Comparison of ENCODE assay signal across 14 mouse cellular contexts in genomic region chr2:129836921-129837320, GRCm38 (mm10).
"Had no signal": no experiment of that assay in that cellular context is flagged by ENCODE, and none has a peak within 500 bp of the region (broad histone marks: within the 10 kb centered on the region; RNA-seq: fewer than 3 reads in every experiment).

No protein-coding gene starts in this region.

- H3K4me2 ChIP-seq: liver, embryonic 11.5 days; liver, embryonic 15.5 days; neural tube, embryonic 15.5 days had no signal

- H3K36me3 ChIP-seq: liver, embryonic 15.5 days; neural tube, embryonic 15.5 days had no signal

- H3K4me3 ChIP-seq: layer of hippocampus, adult 2 months; limb, embryonic 10.5 days; liver, embryonic 15.5 days; myocyte; neural tube, embryonic 15.5 days had no signal

- DNase-seq: lung, adult 2 months; lung, postnatal 36 days; midbrain, embryonic 14.5 days; thymus, adult 2 months; thymus, postnatal 25 days had no signal

- H3K9ac ChIP-seq: liver, embryonic 15.5 days; neural tube, embryonic 15.5 days had no signal

- H3K4me1 ChIP-seq: limb, embryonic 10.5 days; liver, embryonic 15.5 days; neural tube, embryonic 15.5 days had no signal

- H3K9me3 ChIP-seq: limb, embryonic 10.5 days; liver, embryonic 15.5 days; neural tube, embryonic 15.5 days had no signal

- H3K27me3 ChIP-seq: liver, embryonic 15.5 days; neural tube, embryonic 15.5 days had no signal

- H3K27ac ChIP-seq: layer of hippocampus, adult 2 months; limb, embryonic 10.5 days; liver, embryonic 15.5 days; neural tube, embryonic 15.5 days; stomach, postnatal 0 days had no signal

- ATAC-seq: intestine, embryonic 16.5 days; lung, postnatal 0 days had no signal
